Mouse (Mus musculus) thymus, adult 2 months (tissue): ENCODE data around the gene Fmo9. TPM values are rescaled to one million over a fixed set of nuclear protein-coding genes. Genes with fewer than 3 reads are reported as not detected.

Experiments
- DNase-seq: peaks from one replicate; pipeline ENCODE4 v3.0.0; 2021
- H3K27ac ChIP-seq: fragments of 200-500 bp; 2 replicates; pipeline ENCODE4 v1.5.1; 2012; ENCODE audit warnings: low read length, control low read depth; ENCODE audit not compliant: control insufficient read depth, insufficient read depth
- H3K27me3 ChIP-seq: fragments of 200-500 bp; 2 replicates; pipeline ENCODE4 v1.6.1; 2012; ENCODE audit warnings: mild to moderate bottlenecking, low read length, moderate library complexity, mixed read lengths; ENCODE audit not compliant: control insufficient read depth, insufficient read depth
- H3K36me3 ChIP-seq: fragments of 200-500 bp; 2 replicates; pipeline ENCODE4 v1.6.1; 2012; ENCODE audit warnings: mild to moderate bottlenecking, low read length, moderate library complexity; ENCODE audit not compliant: control insufficient read depth, insufficient read depth
- H3K4me1 ChIP-seq: fragments of 200-500 bp; replicated peaks from 2 replicates; pipeline ENCODE4 v1.6.1; 2012; ENCODE audit warnings: low read length; ENCODE audit not compliant: control insufficient read depth, insufficient read depth
- H3K4me3 ChIP-seq: fragments of 200-500 bp; 2 replicates; pipeline ENCODE4 v1.5.1; 2012; ENCODE audit warnings: mild to moderate bottlenecking, low read length, control low read depth, moderate library complexity; ENCODE audit not compliant: control insufficient read depth, insufficient read depth
- CTCF ChIP-seq: fragments of 200-500 bp; IDR thresholded peaks from 2 replicates; pipeline ENCODE4 v1.5.1; 2012; ENCODE audit warnings: mild to moderate bottlenecking, control low read depth, low read length, moderate library complexity, borderline replicate concordance; ENCODE audit not compliant: control insufficient read depth, poor library complexity, insufficient read depth; ENCODE audit errors: extremely low read depth
- POLR2A ChIP-seq: fragments of 200-500 bp; IDR thresholded peaks from 2 replicates; pipeline ENCODE4 v1.6.1; 2012; ENCODE audit warnings: mild to moderate bottlenecking, low read length, control low read depth, moderate library complexity; ENCODE audit not compliant: control insufficient read depth, poor library complexity, insufficient read depth; ENCODE audit errors: extremely low read depth
- WGBS: fragments of 180-500 bp; shearing (Covaris S2); methylation state at CpG from one replicate; pipeline ENCODE4 v1.1.7; 2018; 5-methylcytosine and 5-hydroxymethylcytosine counted together
- polyA plus RNA-seq: library from polyadenylated mRNA; depleted of rRNA; stranded (reverse); fragments of >200 nt; gene quantifications from 2 replicates; pipeline ENCODE4 v1.2.3, GENCODE M21; 2012; rRNA removed

Gene Fmo9
- polyA plus RNA-seq, result not detected in 2 replicates

DNA sequence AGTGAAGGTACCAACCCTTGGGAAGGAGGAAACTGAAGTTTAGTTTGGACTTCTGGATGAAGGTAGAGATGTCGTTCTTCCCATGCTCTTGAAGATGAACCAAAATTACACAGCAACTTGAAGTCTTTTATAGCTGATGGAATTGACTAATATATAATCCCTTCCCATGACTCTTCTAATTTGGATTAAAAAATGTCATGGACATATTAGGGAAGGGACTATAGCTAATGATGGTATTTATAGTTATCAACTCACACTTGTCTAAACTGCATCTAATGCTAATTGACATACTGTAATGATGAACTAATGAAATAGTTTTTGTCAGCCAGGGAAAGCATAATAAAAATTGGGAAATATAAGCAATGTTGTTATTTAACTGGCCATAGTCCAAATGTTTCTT is at the start of gene Fmo9:
Fmo9 (minus strand) TSS at position 101 of the 400 bp plus-strand sequence.
- no peak for DNase-seq
- WGBS, result 88% methylated on average over 1 of the region's 1 CpGs

DNA sequence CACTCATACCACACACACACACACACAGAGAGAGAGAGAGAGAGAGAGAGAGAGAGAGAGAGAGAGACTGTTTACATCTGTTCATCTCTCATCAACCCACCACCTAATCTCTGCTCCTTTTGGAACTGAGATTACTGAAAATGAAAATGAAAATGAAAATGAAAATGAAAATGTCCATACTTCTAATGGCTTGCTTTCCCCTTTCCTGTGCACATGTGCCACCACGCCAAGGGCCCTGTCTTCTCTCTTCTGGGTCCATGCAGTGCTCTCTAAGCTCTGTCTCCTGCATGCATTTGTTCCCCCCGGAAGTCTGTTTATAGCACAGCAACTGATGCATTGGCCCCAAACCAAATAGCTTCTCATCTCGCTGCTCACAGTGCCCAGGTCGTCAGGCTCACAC is 49.2 kb upstream of the Fmo9 start:
- Histone ChIP-seq H3K4me3 (no peak overlapping the region), H3K27ac (no peak overlapping the region), H3K27me3 (no peaks in the 10 kb centered on the region), H3K36me3 (no peaks in the 10 kb centered on the region), H3K4me1 (no peaks in the 10 kb centered on the region)
- DNase-seq, result no peak
- no peak for TF ChIP-seq POLR2A
- no peak for TF ChIP-seq CTCF
- WGBS, result 72% methylated on average over 4 of the region's 4 CpGs

More for the DNA sequence above, at the start of gene Fmo9:
- H3K27ac ChIP-seq, result no peak within 1 kb of the TSS
- no peak for TF ChIP-seq CTCF
- TF ChIP-seq POLR2A, result no peak
- no peaks in the 10 kb centered on the region for H3K27me3 ChIP-seq
- no peaks in the 10 kb centered on the region for H3K4me1 ChIP-seq
- H3K36me3 ChIP-seq, result no peaks in the 10 kb centered on the region
- H3K4me3 ChIP-seq, result no peak within 1 kb of the TSS

DNA sequence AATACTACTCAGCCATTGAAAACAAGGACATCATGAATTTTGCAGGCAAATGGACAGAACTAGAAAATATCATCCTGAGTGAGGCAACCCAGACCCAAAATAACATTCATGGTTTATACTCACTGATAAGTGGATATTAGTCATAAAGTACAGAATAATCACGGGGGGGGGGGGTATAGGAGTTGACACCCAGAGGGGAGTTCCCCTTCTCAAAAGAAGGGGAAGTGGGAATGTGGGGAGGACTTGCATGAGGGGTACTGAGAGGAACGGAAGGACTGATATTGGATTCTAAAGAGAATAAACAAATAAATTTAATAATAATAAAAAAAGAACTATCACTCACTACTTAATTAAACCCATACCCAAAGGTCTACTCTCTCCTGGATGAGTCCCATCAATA is 48.6 kb upstream of the Fmo9 start:
- H3K4me1 ChIP-seq, result no peaks in the 10 kb centered on the region
- TF ChIP-seq POLR2A, result no peak
- no peak for TF ChIP-seq CTCF
- no peaks in the 10 kb centered on the region for H3K27me3 ChIP-seq
- H3K36me3 ChIP-seq, result no peaks in the 10 kb centered on the region
- H3K4me3 ChIP-seq, result no peak overlapping the region
- no peak overlapping the region for H3K27ac ChIP-seq
- WGBS, result 64% methylated on average over 2 of the region's 2 CpGs
- DNase-seq, result no peak

DNA sequence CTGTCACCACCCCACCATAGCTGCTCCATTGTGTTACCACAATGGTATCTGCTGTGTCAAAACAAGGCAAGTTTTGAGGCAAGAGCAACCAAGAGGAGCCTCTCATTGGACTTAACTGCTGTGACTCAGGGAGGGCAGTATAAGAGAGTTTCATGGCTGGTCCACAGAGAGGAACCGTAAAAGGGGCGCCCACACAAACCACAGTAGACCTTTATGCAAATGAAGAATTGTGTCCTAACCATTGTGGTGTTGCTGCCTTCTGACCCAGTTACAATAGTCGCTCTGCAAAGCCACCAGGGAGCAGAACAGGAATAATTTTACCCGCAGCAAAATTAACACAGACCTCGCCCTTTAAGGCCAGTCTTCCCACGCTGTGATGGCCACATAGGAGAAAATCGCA is 29.2 kb upstream of the Fmo9 start:
- no peak for DNase-seq
- no peak for TF ChIP-seq CTCF
- TF ChIP-seq POLR2A, result no peak
- Histone ChIP-seq H3K27ac (no peak overlapping the region), H3K4me3 (no peak overlapping the region), H3K27me3 (no peaks in the 10 kb centered on the region), H3K36me3 (no peaks in the 10 kb centered on the region), H3K4me1 (no peaks in the 10 kb centered on the region)
- WGBS, result 89% methylated on average over 7 of the region's 7 CpGs

DNA sequence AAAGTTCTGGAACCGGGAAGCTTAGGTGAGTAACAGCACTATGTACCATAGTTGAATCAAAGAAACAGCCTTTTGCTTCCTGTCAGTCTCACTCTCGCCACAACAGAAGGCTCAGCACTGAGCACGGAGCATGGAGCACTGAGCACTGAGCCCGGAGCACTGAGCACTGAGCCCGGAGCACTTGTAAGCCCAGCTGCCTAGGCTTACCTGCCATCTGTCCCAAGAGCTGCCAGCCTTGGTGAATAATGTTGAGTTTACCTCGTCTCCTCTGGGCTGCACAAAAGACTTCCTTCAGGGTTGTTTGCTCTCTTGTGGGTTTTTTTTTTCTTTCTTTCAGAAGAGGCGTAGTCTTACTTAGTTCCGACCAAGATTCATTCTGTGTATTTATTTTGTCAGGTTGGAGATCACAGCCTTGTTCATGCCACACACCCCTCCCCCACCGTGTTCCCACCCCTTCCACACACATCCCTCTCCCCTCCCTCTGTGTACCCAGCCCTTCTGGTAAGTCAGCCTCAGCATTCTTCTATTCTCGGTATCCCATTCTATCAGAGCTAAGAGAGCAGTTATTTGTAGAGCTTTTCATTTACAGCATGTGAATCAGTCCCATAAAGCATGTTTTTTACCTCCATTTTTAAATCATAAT is 20.7 kb upstream of the Fmo9 start:
- no peak for TF ChIP-seq CTCF
- TF ChIP-seq POLR2A, result no peak
- H3K4me3 ChIP-seq, result no peak overlapping the region
- DNase-seq, result no peak
- no peaks in the 10 kb centered on the region for H3K27me3 ChIP-seq
- no peaks in the 10 kb centered on the region for H3K4me1 ChIP-seq
- no peak overlapping the region for H3K27ac ChIP-seq
- 75% methylated on average over 10 of the region's 10 CpGs for WGBS
- no peaks in the 10 kb centered on the region for H3K36me3 ChIP-seq

DNA sequence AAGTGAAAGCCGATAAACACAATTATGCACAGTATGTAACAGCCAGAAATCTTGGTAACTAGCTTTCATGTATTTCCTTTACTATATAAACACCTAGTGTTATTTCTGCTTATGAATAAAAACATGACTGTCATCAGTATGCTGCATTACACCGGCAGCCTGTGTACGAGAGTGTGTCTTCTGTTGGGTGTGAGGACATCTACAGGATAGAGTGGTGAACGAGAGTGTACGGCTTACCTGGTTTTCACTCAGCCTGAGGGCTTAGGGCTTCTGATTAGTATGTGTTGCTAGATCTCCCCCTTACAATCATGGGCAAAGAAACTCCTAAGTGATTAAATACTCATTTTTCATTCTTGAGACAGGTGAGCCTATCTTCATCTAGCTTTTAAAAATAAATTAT is 12.4 kb downstream of the Fmo9 start:
- Histone ChIP-seq H3K36me3 (no peaks in the 10 kb centered on the region), H3K27me3 (no peaks in the 10 kb centered on the region), H3K27ac (no peak overlapping the region), H3K4me1 (no peaks in the 10 kb centered on the region), H3K4me3 (no peak overlapping the region)
- no peak for DNase-seq
- no peak for TF ChIP-seq POLR2A
- TF ChIP-seq CTCF, result no peak
- WGBS, result 92% methylated on average over 5 of the region's 5 CpGs

DNA sequence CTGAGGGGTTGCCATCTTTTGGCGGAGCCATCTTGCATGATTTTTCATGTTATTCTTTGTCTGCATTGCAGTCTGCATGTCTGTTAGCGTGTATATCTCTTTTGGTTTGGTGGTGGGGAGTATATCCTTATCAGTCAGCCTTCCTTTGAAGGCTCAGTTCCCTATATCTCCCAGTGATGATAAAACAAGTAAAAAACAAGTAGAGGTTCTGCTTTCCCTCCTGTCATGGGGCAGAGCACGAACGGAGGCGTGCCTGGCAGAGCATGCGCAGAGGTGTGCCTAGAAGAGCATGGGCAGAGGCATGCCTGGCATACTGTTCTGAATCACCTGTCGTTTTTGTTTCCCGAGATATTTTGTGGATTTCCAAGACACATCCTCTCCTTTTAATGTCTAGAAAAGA is 20.8 kb downstream of the Fmo9 start:
- Histone ChIP-seq H3K27ac (no peak overlapping the region), H3K27me3 (no peaks in the 10 kb centered on the region), H3K4me3 (no peak overlapping the region), H3K36me3 (no peaks in the 10 kb centered on the region), H3K4me1 (no peaks in the 10 kb centered on the region)
- 93% methylated on average over 8 of the region's 8 CpGs for WGBS
- DNase-seq, result no peak
- TF ChIP-seq POLR2A (no peak), CTCF (no peak)
